Mouse (Mus musculus) limb, embryonic 13.5 days (tissue): ENCODE results near the gene Kifap3. TPM values are rescaled to one million over a fixed set of nuclear protein-coding genes. Genes with fewer than 3 reads are reported as not detected.

Source experiments
- ATAC-seq: fragments of 200-750 bp; cut with Nextera tagmentation; 2 replicates; pipeline ENCODE4 v1.8.0; 2017; ENCODE audit warnings: low read depth, moderate number of reproducible peaks, moderate TSS enrichment; ENCODE audit not compliant: low FRiP score
- H3K27ac ChIP-seq: fragments of 300-500 bp; sonication (generic); 2 replicates; pipeline ENCODE4 v1.5.1; 2015; ENCODE audit warnings: inconsistent platforms, mild to moderate bottlenecking, moderate library complexity
- H3K27me3 ChIP-seq: fragments of 300-500 bp; sonication (generic); 2 replicates; pipeline ENCODE4 v1.6.1; 2015; ENCODE audit warnings: mild to moderate bottlenecking, inconsistent platforms
- H3K36me3 ChIP-seq: fragments of 300-500 bp; sonication (generic); 2 replicates; pipeline ENCODE4 v1.6.1; 2015; ENCODE audit warnings: inconsistent platforms, mild to moderate bottlenecking, moderate library complexity
- H3K4me1 ChIP-seq: fragments of 300-500 bp; sonication (generic); 2 replicates; pipeline ENCODE4 v1.6.1; 2015; ENCODE audit warnings: inconsistent platforms
- H3K4me2 ChIP-seq: fragments of 300-500 bp; sonication (generic); replicated peaks from 2 replicates; pipeline ENCODE4 v1.6.1; 2015; ENCODE audit warnings: inconsistent platforms, mild to moderate bottlenecking, moderate library complexity
- H3K4me3 ChIP-seq: fragments of 300-500 bp; sonication (generic); 2 replicates; pipeline ENCODE4 v1.5.1; 2015; ENCODE audit warnings: moderate library complexity, mild to moderate bottlenecking, inconsistent platforms
- H3K9ac ChIP-seq: fragments of 300-500 bp; sonication (generic); 2 replicates; pipeline ENCODE4 v1.6.1; 2015; ENCODE audit warnings: mild to moderate bottlenecking, inconsistent platforms
- H3K9me3 ChIP-seq: fragments of 300-500 bp; sonication (generic); 2 replicates; pipeline ENCODE4 v1.6.1; 2016; ENCODE audit warnings: inconsistent platforms
- WGBS: fragments of 180-500 bp; shearing (Covaris S2); methylation state at CpG from one replicate; pipeline ENCODE4 v1.1.7; 2015; 5-methylcytosine and 5-hydroxymethylcytosine counted together
- polyA plus RNA-seq: library from polyadenylated mRNA; unstranded; fragments of >200 nt; fragmentation: Nextera tagmentation; extraction: Ambion mirVana; gene quantifications from 2 replicates; pipeline ENCODE4 v1.2.1, GENCODE M21; 2015

Kifap3 gene
- polyA plus RNA-seq, 1 experiment from 2014 or later = 50.6 TPM

DNA sequence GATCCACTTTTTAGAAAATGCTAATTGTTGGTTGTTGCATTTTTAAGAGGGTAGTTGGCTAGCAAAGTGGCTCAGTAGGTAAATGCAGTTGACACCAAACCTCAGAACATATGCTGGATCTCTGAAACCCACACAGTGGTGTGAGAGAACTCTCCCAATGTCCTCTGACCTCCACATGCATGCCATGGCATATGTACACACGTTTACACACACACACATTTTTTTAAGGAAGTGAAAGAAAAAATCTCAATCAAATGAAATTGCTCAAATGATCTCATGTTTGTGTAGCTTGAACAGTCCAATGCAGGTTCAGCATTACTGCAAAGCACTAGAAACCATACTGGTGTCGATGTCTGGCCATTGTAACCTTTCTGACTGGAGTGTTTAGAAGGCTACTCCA lies 120.2 kb downstream of the Kifap3 start:
- Histone ChIP-seq H3K4me1 (peaks cover 38% of the 10 kb centered on the region), H3K27ac (no peak overlapping the region), H3K27me3 (peaks cover 11% of the 10 kb centered on the region), H3K36me3 (no peaks in the 10 kb centered on the region), H3K4me2 (no peak overlapping the region), H3K9me3 (no peaks in the 10 kb centered on the region), H3K4me3 (no peak overlapping the region), H3K9ac (no peak overlapping the region)
- ATAC-seq = no peak
- WGBS = 81% methylated on average over 2 of the region's 2 CpGs

DNA sequence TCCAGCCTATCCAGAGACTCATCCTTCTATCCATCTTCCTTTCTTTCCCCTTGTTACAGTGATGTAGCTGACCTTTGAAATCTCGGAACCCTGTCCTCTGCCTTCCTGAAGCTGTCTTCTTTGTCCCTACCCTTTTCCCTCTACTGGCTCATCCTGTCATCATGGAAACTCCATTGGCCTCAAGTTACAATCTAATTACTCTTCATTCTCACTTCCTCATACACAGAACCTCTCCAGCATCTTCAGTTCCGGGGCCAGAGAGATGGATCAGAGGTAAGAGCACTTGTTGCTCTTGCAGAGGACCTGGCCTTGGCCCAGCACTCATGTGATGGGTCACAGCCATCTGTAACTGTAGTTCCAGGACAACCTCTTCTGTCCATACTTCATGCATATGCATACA lies 120.8 kb downstream of the Kifap3 start:
- Histone ChIP-seq H3K9me3 (no peaks in the 10 kb centered on the region), H3K27me3 (peaks cover 11% of the 10 kb centered on the region), H3K4me3 (no peak overlapping the region), H3K36me3 (no peaks in the 10 kb centered on the region), H3K9ac (no peak overlapping the region), H3K4me1 (peaks cover 32% of the 10 kb centered on the region), H3K27ac (no peak overlapping the region), H3K4me2 (no peak overlapping the region)
- 92% methylated on average over 2 of the region's 2 CpGs for WGBS
- no peak for ATAC-seq

DNA sequence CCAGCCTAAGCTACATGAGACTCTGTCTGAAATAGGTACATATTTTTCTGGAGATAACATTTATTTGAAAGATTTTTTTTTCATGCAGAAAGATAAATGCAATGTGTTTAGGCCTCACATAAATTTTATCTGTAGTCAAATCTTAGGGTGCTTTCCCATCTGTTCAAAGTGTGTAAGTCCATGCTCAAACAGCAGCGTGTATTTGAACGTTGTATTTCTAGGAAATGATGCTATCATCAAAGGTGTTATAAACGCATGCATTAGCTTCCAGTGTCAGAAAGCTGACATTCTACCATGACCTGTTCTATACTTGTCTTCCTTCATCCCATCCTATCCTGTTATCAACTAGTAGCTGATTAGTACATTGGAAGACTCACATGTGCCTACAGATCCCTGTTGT lies 124.0 kb downstream of the Kifap3 start:
- H3K9ac ChIP-seq = no peak overlapping the region
- 88% methylated on average over 3 of the region's 3 CpGs for WGBS
- no peaks in the 10 kb centered on the region for H3K9me3 ChIP-seq
- H3K36me3 ChIP-seq = no peaks in the 10 kb centered on the region
- no peak overlapping the region for H3K4me2 ChIP-seq
- H3K4me1 ChIP-seq = peaks cover 28% of the 10 kb centered on the region
- H3K27ac ChIP-seq = no peak overlapping the region
- peaks cover 11% of the 10 kb centered on the region for H3K27me3 ChIP-seq
- ATAC-seq = no peak
- no peak overlapping the region for H3K4me3 ChIP-seq

DNA sequence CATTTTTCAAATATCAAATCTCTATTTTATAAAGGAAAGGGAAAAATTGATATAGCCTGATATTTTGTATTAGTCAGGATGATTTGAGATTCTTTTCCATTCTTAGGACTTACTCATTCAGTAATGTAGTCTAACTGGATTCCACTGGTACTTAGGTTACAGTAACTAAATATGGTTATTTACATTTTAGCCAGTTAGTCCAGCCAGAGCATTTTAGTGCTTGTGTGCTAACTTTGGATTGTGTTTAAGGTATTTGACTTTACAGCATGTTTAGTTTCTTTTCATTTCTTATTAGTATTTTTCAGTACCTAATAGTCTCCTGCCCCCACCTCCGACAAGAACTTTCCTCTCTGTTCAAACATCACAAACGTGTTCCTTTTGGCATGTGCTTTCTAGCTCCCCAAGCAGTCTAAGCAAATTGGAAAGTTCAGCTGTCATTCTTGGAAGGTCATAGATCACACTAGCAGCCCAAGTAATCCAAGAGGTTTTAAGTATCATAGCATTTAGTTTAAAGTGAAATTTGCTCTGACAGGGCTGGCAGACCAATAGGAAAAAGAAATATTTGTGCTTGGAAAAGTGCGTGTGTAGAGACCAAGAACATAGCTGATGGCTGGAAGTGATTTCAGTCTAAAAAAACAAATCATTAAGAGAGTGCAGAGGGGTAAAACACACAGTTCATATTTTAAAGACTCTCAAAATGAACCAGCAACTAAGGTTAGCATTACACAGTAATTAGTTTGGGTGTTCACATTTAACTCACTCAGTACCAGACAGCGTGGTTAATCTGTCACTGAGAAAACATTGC lies 127.8 kb downstream of the Kifap3 start:
- H3K4me2 ChIP-seq = no peak overlapping the region
- no peak overlapping the region for H3K4me3 ChIP-seq
- H3K27ac ChIP-seq = 0 out of 2 replicates have a peak overlapping the region, but pooled peaks have one; percentile 28
- H3K9ac ChIP-seq = no peak overlapping the region
- peaks cover 26% of the 10 kb centered on the region for H3K4me1 ChIP-seq
- 16% methylated on average over 4 of the region's 4 CpGs for WGBS
- H3K27me3 ChIP-seq = no peaks in the 10 kb centered on the region
- H3K9me3 ChIP-seq = no peaks in the 10 kb centered on the region
- H3K36me3 ChIP-seq = no peaks in the 10 kb centered on the region
- ATAC-seq = peak; percentile 79

DNA sequence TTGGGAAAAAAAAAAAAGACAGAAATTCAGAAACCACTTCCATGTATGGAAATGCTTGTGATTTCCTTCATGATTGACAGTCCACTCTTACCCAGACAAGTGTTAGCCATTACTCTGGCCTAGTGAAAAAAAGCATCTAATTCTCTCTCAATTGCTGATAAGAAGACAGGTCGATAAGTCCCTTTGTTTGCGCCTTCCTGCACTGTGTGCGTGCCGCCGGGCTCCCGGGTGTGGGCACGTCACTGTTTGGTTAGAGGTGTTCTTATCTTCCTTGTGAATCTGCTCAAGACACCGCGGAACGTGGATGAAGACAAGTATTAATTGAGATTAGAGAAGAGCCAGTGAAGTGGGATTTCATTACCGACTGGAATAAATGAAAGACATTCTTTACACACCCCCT lies 129.0 kb downstream of the Kifap3 start:
- Histone ChIP-seq H3K9me3 (no peaks in the 10 kb centered on the region), H3K4me1 (peaks cover 26% of the 10 kb centered on the region), H3K4me3 (no peak overlapping the region), H3K27me3 (no peaks in the 10 kb centered on the region), H3K36me3 (no peaks in the 10 kb centered on the region), H3K4me2 (no peak overlapping the region), H3K27ac (no peak overlapping the region), H3K9ac (no peak overlapping the region)
- 57% methylated on average over 11 of the region's 11 CpGs for WGBS
- no peak for ATAC-seq

DNA sequence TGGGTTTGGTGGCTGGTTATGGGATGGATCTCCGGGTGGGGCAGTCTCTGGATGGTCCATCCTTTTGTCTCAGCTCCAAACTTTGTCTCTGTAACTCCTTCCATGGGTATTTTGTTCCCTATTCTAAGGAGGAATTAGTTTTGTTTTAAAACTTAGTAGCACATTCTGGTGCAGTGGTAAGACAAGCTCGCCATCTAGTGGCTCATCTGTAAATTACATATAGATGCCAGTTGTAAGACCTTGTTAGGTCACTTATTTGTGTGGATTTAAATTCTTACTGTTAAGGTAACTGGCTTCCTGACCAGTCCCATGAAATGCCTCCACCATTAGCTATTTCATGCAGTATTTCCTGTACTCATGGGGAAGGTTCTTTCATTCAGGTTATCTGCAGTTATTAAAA lies 131.0 kb downstream of the Kifap3 start:
- H3K27ac ChIP-seq = no peak overlapping the region
- ATAC-seq = no peak
- WGBS = 5% methylated on average over 2 of the region's 2 CpGs
- no peaks in the 10 kb centered on the region for H3K27me3 ChIP-seq
- H3K4me1 ChIP-seq = peaks cover 26% of the 10 kb centered on the region
- H3K4me2 ChIP-seq = no peak overlapping the region
- H3K9ac ChIP-seq = no peak overlapping the region
- no peaks in the 10 kb centered on the region for H3K36me3 ChIP-seq
- no peaks in the 10 kb centered on the region for H3K9me3 ChIP-seq
- no peak overlapping the region for H3K4me3 ChIP-seq

DNA sequence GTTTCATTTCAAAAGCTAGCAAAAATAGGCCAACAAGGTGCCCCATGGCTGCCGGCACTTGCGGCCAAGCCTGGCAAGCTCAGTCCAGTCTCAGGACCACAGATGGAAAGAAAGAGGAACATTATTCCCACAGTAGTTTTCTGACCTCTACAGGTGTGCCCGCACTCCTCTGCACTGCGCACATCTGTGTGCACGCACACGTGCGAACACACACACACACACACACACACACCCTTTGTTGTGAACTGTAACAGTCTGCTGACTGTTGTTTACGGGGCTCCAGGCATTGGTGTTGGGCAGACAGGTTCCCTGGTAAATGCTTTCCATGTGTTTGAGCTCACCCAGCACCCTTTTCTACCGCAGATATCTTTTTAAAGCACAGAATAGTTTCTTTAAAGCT lies 131.4 kb downstream of the Kifap3 start:
- Histone ChIP-seq H3K27me3 (no peaks in the 10 kb centered on the region), H3K4me3 (no peak overlapping the region), H3K36me3 (0 out of 2 replicates have a peak, but pooled peaks cover 3% of the 10 kb centered on the region), H3K9ac (no peak overlapping the region), H3K4me1 (peaks cover 26% of the 10 kb centered on the region), H3K27ac (no peak overlapping the region), H3K9me3 (no peaks in the 10 kb centered on the region), H3K4me2 (no peak overlapping the region)
- WGBS = 73% methylated on average over 9 of the region's 9 CpGs
- no peak for ATAC-seq

DNA sequence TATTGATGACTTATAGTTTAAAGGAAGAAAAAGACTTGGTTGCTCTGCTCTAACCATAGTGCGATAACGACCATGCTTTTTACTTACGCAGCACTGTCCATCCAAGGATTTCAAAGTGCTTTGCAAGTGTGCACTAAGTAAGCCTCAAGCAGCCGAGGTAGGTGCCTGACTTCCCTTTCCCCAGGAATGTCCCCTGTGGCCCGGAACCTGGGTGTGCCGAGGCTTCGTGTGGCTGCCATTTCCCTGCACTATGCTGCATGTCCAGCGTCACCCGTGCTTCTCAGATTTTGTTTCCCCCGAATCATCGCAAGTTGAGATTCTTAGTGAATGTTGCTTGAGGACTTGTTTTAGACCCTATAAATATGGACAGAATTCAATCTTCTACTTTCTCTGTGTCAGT lies 132.6 kb downstream of the Kifap3 start:
- Histone ChIP-seq H3K4me2 (no peak overlapping the region), H3K4me1 (peaks cover 22% of the 10 kb centered on the region), H3K9ac (no peak overlapping the region), H3K27ac (no peak overlapping the region), H3K9me3 (no peaks in the 10 kb centered on the region), H3K27me3 (no peaks in the 10 kb centered on the region), H3K4me3 (no peak overlapping the region), H3K36me3 (peaks cover 12% of the 10 kb centered on the region)
- ATAC-seq = no peak
- 87% methylated on average over 11 of the region's 11 CpGs for WGBS

DNA sequence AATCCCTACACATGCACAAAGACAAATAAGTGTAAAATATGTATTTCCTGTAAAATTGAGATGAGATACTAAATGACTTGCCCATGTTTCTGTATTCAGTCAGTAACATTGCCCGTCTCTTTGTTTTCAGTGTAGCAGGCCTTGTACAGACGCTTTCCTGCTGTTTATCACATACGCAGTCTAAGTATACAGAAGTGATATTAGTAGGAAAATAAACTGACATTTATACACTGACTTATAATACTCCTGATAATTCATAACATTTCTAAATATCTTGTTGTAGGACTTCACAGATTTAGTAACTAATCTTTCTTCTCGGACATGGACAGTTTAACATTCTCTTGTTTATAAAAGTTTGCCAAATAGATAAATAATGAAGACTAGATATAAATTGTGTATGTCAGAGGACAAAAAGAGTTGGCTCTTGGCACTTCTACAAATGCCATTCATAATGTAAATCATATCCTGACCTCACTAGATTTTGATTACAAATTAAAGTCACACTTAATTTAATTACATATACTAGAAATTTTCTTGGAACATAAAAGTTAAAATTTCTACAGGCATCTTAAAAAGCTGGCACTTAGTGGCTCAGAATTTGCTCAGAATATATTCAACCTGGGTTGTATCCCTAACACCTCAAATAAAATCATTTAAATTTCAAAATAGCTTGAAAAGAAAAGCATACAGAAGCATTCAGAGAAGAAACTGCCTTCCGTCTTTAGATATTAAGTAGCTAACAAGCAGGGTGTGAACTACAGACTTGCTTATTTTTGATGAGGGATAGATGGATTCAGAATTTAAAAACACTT lies 138.2 kb downstream of the Kifap3 start:
- H3K9me3 ChIP-seq = 0 out of 2 replicates have a peak, but pooled peaks cover 5% of the 10 kb centered on the region
- H3K36me3 ChIP-seq = peaks cover 24% of the 10 kb centered on the region
- H3K9ac ChIP-seq = no peak overlapping the region
- no peak overlapping the region for H3K4me3 ChIP-seq
- no peak overlapping the region for H3K4me2 ChIP-seq
- no peaks in the 10 kb centered on the region for H3K27me3 ChIP-seq
- no peaks in the 10 kb centered on the region for H3K4me1 ChIP-seq
- no peak overlapping the region for H3K27ac ChIP-seq
- WGBS = 95% methylated on average over 5 of the region's 5 CpGs
- ATAC-seq = no peak

DNA sequence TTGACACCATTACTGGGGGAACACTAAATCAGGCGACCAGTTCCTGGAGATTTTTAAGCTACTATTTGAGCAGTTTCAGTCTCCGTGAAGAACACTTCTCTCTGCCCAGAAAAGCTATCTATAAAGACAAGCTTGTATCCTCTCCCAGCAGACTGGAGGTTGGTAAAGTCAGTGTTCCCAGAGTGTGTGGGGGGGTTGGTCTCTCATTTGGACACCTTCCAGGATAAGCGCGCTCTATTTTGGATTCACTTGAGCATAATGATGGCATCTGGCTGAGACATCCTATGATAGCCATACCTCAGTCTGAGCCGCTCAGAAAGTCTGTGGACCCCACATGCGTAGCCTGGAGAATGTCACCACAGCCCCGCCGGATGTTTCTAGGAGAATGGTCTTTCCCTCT lies 144.7 kb downstream of the Kifap3 start:
- no peak for ATAC-seq
- Histone ChIP-seq H3K4me2 (no peak overlapping the region), H3K27ac (no peak overlapping the region), H3K9ac (no peak overlapping the region), H3K4me3 (no peak overlapping the region), H3K36me3 (no peaks in the 10 kb centered on the region), H3K9me3 (no peaks in the 10 kb centered on the region), H3K27me3 (no peaks in the 10 kb centered on the region), H3K4me1 (no peaks in the 10 kb centered on the region)
- 91% methylated on average over 8 of the region's 8 CpGs for WGBS

DNA sequence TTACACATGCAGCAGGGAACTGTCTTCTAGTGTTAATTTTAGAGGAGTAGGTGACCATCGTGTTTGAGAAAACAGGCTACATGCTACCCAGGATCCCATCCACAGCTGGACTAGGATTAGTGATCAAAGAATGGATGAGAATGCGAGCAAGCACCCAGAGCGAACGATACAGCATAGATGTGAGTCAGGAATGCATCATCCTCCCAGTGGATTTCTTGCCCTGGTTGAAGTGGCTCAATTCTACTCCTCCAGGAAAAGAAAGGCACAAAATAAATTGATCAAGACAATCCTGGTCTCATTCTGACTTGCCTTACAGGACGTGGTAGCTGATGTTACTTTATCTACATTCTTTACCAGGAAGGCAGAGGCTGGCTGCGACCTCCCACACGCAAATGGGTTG lies 149.5 kb downstream of the Kifap3 start, which contains the start of gene Scyl3:
Gene Scyl3, plus strand, starts transcription at position 255 of the 400 bp plus-strand sequence.
- H3K27ac ChIP-seq = peak within 1 kb of the TSS; percentile 73
- WGBS = 64% methylated on average over 7 of the region's 7 CpGs

More for the DNA sequence above, 149.5 kb downstream of the Kifap3 start, which contains the start of gene Scyl3:
- Histone ChIP-seq H3K4me3 (peak within 1 kb of the TSS; percentile 96), H3K36me3 (peaks cover 3% of the 10 kb centered on the region; the same call in 1 of the 2 replicates), H3K9me3 (no peaks in the 10 kb centered on the region), H3K9ac (peak within 1 kb of the TSS; percentile 94), H3K27me3 (no peaks in the 10 kb centered on the region), H3K4me2 (peak within 1 kb of the TSS; percentile 88), H3K4me1 (peaks cover 11% of the 10 kb centered on the region)
- ATAC-seq = no peak
